Mouse (Mus musculus): ENCODE results near the gene Lama5.

Lama5 gene

DNA sequence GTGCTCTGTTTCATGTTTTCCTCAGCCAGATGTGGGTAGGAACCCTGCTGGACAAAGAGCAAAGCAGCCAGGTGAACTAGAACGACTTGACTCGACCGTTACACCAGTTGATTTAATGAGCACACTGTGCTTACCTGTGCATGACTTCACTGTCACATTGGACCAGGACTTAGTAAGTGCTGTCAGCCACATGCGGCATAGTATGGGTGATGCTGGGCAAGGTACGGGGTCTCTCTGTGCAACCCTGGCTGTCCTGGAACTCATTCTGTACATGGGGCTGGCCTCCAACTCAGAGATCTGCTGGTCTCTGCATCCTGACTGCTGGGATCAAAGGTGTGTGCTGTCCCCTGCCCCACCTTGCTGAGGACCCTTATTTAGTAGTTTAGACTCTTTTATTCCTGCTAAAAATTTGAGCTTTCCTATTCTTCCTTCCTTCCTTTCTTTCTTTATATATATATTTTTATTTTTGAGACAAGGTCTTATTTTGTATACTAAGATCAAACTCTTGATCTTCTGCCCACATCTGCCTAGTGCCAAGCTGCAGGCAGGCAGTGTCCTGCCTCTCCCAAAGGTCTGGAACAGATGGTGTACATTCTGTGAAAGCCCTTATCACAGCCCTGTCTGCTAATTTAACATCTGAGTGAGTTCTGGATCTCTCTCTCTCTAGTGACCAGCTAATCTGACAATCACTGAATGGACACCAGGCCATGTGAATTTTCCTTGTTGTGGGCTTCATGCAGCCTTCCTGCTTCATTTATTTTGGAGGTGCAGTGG is 29.0 kb upstream of the Lama5 start:
- DNase-seq (ENCODE audit: low spot score in 2 of 2) = no peak

DNA sequence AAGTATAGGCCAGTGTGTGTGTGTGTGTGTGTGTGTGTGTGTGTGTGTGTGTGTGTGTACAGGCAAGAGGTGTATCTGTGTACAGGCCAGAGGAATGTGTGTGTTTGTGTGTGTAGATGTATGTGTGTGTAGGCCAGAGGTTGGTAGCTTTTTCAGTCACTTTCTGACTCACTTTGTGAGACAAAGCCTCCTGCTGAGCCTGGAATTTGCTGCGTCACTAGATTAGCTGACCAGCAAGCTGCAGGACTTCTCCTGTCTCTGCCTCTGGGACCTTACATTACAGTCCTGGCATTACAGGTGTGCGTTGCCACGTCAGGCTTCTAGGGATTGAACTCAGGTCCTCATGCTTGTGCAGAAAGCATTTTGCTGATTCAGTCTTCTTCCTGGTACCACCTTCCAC is 26.2 kb upstream of the Lama5 start:
- no peak for DNase-seq (ENCODE audit: low spot score in 2 of 2)

DNA sequence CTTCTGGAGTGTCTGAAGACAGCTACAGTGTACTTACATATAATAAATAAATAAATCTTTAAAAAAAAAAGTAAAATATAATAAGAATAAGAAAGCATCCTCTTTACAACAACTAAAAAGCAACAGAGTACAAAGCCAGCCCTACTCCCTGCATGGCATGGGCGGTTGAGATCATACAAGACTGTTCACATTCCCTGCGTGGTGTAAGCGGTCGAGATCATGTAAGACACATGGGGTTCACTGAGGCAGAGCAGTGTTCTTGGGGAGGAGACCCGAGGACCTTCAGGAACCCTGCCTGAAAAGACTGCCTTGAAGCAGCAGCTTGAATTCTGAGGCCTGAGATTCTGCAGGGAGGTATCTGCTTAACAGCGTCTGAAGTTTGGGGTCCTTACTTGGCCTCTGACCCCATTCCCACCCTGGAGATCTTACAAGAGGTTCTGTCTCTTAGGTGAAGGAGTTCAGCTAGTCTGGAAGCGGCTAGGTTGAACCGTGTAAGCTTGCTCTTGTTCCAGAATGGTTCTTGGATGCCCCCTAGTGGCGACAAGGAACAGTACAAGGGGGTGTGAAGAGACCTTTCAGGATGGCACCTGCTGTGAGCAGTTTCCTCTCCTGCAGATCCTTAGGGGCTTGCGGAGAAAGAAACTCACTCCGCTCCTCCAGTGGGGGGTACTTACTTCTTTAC is 25.4 kb upstream of the Lama5 start:
- peak; percentile 64 to 80 for DNase-seq (ENCODE audit: low spot score in 2 of 2)

DNA sequence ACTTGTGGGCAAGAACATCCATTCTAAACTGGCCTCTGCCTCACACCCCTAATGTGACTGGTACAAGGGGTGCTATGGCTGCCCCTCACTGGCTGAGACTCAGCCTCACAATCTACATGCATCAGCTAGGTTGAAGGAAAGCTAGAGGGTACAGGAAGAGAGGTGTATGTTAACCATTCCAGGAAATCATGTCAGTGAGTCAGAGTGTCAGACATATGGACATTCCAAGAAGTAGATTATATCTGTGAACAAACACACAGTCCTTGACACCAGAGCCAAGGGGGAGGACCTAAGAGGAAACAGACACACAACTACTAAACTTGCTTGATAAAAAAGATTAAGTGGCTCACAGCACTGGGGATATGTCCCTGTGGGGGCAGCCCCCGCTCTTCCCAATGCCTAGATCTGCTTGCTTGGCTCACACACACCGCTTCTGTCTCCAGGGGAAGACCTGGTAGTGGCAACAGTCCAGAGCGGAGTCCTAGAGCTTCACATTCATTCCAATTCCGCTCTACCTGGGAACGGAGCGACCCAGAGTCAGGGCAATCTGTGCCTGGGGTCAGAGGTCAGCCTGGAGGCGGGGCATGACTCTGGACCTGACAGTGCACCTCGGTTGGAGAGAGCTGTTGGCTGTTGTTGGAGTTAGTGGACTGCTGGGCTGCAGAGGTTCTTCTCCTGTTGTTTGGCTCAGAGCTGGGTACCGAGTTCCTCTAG is 23.4 kb upstream of the Lama5 start:
- DNase-seq (ENCODE audit: low spot score in 2 of 2) = no peak

DNA sequence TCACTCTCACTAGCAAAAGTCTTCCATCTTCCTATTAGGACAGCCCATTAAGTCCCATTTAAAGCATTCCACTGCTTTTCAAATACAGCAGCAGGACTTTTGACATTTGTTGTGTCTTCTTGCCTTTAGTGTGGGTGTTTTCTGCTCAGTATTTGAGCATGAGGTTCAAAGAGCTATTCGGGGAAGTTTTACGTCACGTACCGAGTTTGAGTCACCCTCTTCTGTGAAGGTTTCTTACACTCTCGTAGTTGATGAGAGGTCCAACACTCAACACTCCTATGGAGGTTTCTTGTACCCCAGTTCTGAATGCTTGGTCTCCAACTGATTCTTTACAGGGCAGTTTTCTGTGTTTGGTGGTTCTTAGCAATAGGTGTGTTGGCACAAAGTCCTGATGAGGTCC is 22.3 kb upstream of the Lama5 start:
- no peak for DNase-seq (ENCODE audit: low spot score in 2 of 2)

DNA sequence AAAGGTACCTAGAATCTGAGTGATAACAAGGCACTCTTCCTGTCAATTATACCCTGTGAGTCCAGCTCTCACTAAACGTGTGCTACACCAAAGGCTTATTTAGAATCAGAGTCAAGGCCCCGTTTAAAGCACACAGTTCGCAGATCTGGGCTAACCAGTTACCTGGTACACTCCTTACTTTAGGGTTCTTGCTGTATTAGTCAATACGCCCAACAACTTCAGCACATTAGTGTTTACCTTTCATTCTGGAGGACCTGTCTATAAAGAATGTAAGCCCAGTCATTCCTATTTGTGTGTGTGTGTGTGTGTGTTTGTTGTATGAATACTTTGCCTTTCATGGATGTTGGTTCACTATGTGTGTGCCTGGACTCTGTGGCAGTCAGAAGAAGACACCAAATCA is 17.4 kb upstream of the Lama5 start:
- DNase-seq (ENCODE audit: low spot score in 2 of 2) = no peak

DNA sequence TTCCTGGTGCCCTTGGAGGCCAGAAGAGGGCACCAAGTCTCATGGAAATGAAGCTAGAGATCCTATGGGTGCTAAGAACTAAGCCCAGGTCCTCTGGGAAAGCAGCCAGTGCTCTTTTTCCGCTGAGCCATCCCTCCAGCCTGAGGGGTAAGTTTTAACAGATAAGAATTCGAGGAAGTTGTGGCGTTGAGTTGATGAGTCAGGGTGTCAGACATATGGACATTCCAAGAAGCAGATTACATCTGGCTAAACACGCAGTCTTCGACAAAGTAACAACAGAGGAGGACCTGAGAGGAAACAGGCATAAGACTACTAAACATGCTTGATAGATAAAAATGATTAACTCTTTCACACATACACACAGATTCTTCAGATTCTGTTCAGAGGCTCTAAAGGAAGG is 12.9 kb upstream of the Lama5 start:
- DNase-seq (ENCODE audit: low spot score in 2 of 2) = no peak

DNA sequence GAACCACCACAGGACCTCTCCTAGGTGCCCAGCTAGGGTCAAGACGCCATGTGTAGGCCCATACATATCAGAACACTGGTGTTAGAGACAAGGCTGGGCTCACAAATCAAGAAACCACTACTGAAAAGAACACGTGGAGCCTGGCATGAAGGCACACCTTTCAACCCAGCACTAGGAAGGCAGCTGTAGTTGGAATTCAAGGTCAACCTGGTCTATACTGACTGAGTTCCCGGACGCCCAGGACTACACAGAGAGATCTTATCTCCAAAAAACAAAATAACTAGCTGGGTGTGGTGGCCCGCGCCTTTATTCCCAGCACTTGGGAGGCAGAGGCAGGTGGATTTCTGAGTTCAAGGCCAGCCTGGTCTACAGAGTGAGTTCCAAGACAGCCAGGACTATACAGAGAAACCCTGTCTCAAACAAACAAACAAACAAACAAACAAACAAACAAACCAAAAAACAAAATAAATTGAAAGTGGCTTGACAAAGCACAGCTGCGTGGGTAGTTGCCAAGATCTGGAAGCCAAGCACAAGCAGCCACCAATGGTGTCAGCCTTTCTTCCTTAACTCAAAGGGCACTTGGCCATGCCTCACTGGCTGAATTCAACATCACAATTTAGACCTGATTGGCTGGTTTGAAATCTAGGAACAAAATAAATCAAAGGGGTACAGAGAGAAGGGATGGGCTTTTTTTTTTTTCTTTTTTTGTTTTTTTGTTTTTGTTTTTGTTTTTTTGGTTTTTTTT is 12.1 kb upstream of the Lama5 start:
- DNase-seq (ENCODE audit: low spot score in 2 of 2) = no peak

DNA sequence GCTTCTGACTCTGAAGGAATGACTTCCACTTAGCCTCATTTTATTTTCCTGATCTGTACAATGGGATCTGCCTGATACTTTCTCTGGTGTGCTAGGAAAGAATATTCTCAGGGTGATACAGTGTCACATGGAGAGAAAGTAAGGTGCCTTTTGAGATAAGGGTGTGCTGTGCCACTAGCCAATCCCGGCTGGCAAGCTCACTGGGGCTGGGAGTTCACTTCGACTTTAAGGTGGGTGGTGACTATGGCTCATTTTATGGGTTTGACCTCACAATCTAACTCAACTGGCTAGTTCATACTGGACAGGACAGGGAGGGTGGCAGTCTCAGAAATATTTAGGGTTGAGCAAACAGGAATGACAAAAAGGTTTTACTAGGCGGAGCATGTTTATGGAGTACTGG is 11.3 kb upstream of the Lama5 start:
- no peak for DNase-seq (ENCODE audit: low spot score in 2 of 2)

DNA sequence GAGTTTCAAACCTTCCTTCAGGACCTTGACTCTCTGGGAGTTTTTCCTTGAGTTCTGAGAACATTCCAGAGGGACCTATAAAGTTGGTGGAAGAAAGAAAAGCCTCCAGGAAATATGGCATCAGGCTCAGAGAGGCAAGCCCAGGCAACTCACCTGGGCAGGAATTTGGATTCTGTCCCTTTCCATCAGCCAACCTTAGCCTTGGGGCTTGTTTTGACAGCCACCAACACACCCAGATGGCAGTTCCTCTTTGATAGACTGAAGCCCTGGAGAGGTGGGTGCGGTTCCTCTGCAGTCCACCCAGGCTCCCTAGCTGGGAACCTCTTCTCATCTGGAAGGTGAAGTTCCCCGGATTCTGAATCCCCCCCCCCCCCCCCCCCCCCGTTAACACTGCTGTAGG is 10.8 kb upstream of the Lama5 start:
- no peak for DNase-seq (ENCODE audit: low spot score in 2 of 2)

DNA sequence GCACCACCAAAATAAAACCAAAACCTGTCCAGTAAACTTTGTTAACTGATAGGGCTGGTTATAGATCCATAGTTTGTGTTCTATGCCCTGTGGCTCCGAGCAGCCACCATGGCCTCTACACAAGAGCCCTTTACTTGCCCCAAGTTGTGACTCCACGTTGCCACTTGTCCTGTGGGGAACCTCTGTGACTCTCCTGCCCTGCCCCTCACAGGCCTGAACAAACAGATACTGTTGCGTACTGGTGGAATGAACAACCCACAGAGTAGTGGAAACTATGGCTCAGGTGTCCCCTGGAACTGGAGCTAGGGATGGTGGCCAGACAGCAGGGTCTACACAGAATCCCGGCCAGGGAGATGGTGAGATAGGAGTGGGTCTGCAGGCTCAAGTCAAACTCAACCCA is 10.1 kb upstream of the Lama5 start:
- no peak for DNase-seq (ENCODE audit: low spot score in 2 of 2)

DNA sequence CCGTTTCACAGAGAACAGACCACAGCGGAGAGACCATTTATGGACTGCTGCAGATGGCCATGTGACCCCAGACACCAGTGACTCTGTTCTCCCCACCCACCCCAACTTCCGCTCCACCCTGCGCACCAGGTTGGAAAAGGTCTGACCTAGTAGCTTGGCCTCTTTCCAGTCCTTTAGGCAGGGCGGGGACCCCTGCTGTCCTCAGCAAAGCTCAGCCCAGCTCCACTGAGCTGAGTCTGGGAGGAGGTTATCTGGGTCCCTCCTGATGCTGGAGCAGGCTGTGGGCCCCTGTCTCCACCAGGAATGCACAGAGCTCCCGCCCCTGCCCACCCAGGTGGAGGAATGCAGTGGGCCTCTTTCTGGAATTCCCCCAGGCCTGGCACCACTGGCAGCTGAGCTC is 9.3 kb upstream of the Lama5 start:
- no peak for DNase-seq (ENCODE audit: low spot score in 2 of 2)

DNA sequence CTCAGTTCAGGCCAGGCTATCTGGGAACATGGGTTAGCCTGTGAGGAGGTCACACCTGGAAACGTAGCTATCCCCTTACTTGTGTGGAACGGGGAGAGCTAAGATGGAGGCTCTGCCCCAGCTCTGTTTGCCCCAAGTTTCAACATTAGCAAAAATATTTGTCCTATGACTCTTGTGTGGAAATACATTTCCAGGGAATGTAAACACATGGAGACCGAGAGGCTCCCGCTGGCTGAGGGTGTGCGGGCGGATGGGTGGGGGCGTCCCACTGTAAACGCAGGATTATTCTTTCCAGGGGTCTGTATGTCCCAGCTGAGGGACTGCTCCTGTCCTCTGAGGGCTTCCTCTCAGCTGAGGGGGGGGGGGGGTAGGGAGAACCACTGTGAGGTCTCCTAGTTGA is 8.7 kb upstream of the Lama5 start:
- DNase-seq (ENCODE audit: low spot score in 2 of 2) = no peak

DNA sequence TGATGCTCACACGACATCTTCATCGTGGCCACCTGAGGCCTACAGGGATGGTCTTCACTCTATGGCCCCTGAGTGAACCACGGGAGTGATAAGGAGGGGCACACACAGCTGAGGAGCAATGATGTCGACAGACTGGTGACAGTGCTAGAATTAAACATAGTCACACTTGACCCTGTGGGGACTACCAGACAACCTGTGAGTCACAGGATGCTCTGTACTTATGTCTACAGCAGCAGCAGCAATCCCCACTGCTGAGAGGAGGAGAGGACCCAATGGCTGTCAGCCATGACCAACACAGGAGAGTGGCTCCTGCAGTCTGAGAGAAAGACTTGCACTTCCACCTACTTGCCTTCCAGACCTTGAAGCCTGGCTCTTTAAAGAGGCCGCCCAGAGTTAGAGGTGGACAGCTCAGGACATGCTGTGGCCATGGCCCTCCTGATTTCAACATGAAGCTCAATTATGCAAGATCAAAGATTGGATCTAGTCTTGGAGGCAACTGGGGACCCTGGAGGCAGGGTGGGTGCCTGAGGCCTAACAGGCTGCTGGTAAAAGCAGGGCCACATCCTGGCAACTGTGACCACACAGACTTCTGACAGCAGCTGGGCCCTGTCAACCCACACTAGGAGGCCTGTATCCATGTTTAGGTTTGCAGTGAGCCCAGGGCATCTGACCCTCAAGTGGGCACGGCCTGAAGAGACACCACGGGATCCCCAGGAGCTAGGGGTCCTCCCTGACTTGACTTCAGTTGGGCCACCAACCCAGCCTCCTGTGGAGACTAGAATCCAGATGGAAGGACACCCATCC is 7.6 kb upstream of the Lama5 start:
- no peak for DNase-seq (ENCODE audit: low spot score in 2 of 2)

DNA sequence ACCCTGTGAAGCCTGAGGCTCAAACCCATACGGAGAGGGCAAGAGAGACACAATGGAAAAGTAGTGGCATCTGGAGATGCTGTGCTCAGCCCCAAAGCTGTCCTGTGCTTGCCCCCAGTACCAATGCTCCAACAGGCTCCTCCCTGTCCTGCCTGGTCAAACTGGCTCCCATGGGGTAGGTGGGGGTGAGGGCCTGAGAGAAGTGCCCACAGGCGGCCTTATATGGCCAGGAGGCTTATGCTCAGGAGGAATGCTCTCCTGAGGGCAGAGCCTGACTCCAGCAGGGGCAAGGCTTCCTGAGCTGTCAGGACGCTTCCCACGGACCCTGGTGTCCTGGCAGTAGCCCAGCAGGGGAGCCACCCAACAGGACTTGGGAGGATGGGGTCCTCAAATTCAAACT is 4.8 kb upstream of the Lama5 start:
- no peak for DNase-seq (ENCODE audit: low spot score in 2 of 2)

DNA sequence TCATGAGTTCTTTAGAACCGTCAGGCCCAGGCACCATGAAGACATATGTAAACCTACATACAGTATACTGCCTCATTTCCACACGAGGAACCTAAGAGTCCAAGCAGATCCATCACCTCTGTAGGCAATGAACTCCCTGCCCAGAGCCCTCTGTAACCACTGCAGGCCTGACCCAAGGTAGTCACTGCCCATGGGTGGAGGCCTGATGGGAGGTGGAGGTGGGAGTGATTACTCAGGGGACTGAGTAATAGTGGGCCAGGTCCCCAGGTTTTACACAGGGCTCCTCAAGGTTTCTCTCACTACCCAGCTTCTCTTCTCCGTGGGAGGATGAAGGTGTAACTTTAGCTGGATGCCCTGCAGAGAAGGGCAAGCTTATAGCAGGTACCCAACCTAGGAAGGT is 3.5 kb upstream of the Lama5 start:
- DNase-seq (ENCODE audit: low spot score in 2 of 2) = peak in 1 of 2 experiments; percentile 56

DNA sequence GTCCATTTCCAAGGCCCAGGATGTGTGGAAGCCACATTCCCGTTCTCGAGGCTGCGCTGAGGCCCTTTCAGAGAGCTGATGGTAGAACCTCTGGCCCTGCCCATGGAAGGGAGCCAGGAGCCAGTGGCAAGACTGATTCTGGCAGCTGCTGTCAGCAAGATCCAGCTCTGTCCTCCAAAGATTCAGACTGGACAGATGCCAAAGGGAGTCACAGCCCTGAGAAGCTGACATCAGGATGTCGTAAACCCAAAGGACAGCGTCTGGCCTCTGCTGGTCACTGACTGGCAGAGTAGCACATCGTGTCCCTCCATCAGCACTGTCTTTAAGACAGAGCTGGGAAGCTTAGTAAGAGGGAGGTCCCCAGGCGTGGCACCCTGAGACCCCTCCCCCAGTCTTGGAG is 2.9 kb upstream of the Lama5 start:
- no peak for DNase-seq (ENCODE audit: low spot score in 2 of 2)

DNA sequence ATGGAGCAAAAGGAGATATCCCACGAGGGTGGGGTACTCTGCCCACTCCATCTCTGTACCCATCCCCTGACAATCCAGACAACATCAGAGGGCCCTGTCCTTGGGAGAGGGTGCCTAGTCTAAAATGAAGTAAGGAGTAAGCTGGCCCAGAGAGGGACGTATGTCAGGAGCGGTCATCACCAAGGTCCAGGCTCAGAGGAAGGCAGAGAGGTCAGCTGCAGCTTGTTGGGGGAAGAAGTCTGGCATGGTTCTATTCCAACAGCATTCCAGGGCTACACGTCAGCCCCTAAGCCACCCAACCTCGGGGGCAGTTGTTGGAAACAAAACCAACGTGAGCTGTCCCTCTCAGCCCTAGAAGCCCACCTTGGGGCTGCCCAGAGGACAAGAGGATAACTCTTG is 2.4 kb upstream of the Lama5 start:
- no peak for DNase-seq (ENCODE audit: low spot score in 2 of 2)

DNA sequence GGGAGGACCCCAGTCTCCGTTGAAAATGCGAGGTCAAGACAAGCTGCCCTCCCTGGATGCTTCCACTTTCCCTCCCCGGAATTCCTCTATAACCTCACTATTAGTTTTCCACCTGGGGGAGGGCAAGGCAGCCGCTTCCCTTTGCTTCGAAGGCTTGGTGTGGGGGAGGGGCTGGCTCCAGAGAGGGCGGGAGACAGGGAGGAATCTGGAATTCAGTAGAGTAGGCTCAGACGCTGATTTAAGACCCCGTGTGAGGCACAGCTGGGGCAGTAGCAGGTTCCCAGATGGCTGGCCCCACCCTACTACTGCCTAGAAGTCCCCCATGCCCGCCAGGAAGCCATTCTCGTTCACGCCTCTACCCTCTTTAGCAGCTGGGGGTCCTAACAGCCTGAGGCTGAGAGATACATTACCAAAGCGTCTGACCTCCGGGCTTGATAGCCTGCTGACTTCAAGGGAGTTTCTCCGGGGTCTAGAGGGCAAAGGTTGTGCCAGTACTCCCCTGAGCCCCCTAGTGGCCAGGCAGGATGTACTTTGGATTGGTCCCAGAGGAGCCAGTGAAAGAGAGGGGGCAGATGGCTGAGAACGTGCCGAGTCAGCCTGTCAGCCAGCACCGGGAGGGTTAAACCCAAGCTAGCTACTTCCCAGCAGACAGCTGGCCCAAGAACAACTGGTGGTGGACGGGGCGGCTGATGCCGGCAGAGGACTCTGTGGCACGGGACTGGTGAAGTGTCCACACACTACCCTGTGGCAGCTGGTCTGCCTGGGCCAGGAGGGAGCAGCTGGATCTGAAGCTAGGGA is 1.8 kb upstream of the Lama5 start:
- DNase-seq (ENCODE audit: low spot score in 2 of 2) = no peak

DNA sequence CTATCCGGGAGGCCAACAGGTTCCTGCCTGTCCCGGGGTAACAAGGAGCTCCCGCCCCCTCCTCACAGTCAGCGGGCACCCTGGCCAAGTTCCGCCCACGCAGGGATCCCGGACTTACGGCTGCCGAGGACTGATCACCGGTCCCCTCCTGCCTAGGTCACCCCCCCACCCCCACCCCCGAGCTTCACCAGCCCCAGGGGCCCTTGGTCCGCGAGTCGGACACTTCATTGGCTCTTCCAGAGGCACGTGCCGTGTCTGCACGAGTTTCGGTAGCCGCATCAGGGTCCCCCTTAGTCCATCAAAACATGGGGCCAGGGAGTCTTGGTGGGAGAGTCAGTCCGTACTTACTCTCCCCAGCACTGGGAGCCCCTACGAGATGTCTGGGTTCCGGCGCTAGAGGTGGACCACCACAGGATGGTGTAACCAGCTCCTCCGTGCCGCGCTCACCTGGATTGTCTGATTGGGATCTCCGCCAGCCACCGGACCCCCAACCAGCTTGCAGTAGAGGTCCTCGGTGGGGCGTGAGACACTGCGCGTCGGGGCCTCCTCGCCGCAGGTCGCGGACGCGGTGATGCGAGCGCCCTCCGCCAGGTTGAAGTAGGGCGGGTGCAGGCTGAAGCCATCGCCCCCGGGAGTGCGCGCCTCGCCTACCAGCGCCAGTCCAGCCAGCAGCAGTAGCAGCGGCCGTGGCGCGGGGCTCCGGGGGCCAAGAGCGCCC is 456 bp downstream of the Lama5 start:
- peak in 1 of 2 experiments; percentile 38 for DNase-seq (ENCODE audit: low spot score in 2 of 2)

All from urinary bladder, postnatal 4 days (tissue).